Mouse (Mus musculus) erythroid progenitor cell, adult 5-6 weeks (primary cell): ENCODE measurements around the gene Ifi27. TPM values are rescaled to one million over a fixed set of nuclear protein-coding genes. Genes with fewer than 3 reads are reported as not detected.
A peak's percentile ranks its signal among the peaks of the same experiment; 100 is the strongest.

ENCODE experiments used
- ATAC-seq: replicated peaks from 2 replicates; pipeline ENCODE4 v1.8.0; 2016; ENCODE audit warnings: moderate number of reproducible peaks, mild to moderate bottlenecking, moderate TSS enrichment, inconsistent platforms; ENCODE audit not compliant: poor library complexity, low FRiP score, severe bottlenecking
- total RNA-seq, 2 experiments: library from RNA; stranded (forward) in 1 of 2; stranded (reverse) in 1 of 2; fragments of 150-400 nt in 1 of 2; fragments of 186-747, 209-891 nt in 1 of 2; gene quantifications; 2 replicates each; pipeline versions ENCODE4 v1.2.3 to v1.2.4; 2015 to 2017; ENCODE audit warnings: low replicate concordance in 2 of 2

Ifi27 gene
- total RNA-seq (2015; ENCODE audit: low replicate concordance) (129 and 139 TPM in 2 replicates), total RNA-seq (2017; ENCODE audit: low replicate concordance) (33.1 and 75.9 TPM in 2 replicates)

DNA sequence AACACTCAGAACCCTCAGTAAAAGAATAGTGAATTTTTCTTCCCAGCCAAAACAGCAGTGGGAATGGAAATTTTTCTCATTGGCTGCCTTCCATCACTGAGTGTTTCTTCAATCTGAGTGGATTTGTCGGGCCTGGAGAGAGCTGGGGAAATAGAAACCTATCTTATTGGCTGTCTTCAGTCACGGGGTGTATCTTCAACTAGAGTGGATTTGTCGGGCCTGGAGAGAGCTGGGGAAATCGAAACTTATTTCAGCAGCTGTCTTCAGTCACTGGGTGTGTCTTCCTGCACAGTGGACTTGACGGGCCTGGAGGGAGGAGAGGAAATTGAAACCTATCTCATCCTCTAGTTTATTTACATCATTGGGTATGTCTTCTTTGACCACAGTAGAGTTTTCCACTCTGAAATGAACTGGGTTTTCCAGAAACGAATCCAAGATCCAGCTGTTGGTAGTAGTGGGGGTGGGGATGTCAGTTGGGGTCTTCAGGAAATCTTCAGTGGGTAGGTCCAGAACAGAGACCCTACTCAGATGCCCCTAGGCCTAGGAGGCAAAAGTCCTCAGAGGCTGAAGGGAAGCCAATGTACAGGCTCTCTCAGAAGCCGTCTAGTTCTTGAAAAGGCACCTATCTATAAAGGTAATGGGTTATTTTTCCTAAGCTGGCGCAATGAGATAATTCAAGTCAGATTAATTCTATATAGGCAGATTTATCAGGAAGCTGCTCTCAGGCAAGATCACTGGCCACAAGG, at the start of gene Ifi27:
Gene Ifi27, plus strand, starts transcription at position 226 of the 746 bp plus-strand sequence.
- peak; percentile 96 for ATAC-seq

GRCm38 (mm10) chr12:103388505-103389347, 45.3 kb upstream of the Ifi27 start, which contains the start of gene Otub2:
TSS of gene Otub2 (plus strand) at chr12:103388682.
- ATAC-seq = peak; percentile 90

DNA sequence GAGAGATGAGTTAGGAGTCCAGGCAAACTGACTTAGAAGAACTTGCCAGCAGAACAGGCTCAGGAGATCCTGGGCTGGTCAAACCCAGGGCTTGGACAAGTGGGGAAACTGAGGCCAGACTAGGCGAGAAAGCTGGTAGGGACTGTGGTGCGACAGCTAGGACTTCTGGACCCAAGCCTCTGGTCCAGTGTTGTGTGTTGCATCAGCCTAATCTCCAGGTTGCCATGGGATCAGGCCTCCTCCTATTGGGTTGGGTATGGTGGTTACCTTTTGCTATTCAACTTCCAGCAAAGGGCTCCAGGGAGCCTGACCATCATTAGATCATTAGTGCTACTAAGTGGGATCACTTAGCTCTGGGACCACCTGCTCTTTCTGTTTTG, 44.7 kb upstream of the Ifi27 start:
- ATAC-seq = peak; percentile 57

DNA sequence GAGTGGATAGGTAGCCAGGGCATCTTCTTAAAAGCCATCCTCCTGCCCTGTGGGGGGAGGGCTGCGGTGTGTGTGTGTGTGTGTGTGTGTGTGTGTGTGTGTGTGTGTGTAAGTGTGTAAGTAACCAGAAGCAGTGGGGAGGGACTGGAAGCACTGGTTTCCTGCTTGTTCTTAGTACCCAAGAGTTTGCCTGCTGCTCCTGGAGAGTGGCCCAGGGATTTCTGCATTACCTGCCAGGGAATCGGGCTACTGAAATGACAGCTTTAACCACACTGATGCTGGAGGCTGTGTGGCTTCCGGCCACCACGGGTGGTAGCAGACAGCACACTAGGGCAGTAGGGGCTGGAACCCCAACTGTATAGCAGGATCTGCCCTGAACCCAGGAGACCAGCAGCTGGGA, 44.0 kb upstream of the Ifi27 start:
- no peak for ATAC-seq

- ATAC-seq = no peak
Measured at GRCm38 (mm10) chr12:103391098-103391497, 42.9 kb upstream of the Ifi27 start.

DNA sequence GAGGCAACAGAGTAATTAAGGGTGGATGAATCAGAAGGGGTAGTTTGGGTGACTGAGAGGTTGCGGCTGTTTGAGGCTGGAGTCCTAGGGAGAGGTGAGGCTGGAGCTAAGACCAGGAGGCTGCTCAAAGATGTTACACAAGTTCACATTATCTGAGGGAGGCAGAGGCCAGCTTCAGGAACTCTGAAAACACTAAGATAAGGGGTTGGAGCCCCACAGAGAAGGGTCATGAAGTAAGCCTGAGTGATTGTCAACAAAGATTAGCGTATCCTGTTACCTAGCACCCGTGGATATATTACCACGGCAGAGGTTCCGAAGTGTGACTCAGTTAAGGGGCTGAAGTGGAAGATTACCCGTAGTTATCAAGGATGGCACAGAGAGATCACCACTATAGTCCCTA, 40.5 kb upstream of the Ifi27 start:
- ATAC-seq = peak; percentile 78

DNA sequence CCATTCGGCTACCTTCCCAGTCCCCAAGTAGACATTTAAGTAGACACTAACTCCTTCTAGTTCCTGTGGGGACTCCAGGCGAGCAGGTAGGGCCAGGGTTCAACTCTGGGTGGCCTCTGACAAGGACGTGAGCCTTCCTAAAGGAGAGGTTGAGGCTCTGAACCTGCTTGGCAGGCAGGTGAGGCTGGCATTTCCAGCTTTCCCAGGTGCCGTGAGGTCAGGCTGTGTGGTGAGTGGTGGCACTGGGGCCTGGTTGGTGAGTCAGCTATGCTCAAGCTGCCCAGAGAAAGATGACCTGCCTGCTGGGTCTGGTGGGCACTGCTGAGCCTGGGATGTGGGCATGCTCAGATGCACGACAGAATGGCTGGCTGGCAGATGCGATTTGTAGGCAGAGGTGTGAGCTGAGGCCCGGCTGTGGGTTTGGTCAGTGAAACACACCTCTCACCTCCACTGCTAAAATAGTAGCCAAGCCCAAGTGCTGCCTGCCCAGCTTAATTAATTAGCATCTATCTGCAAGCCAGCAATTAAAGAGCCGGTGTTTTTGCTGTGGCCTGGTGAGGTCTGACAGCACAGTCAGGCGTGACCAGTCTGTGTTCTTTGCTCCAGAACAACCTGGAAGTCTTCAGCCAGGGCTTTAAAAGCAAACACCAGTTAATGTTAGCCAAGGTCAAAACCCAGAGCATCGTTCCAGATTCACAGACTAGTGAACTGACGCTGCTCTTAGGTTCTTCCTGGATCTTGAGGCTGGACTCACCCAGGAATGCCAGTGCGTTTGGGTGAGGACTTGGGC, 38.3 kb upstream of the Ifi27 start:
- no peak for ATAC-seq

DNA sequence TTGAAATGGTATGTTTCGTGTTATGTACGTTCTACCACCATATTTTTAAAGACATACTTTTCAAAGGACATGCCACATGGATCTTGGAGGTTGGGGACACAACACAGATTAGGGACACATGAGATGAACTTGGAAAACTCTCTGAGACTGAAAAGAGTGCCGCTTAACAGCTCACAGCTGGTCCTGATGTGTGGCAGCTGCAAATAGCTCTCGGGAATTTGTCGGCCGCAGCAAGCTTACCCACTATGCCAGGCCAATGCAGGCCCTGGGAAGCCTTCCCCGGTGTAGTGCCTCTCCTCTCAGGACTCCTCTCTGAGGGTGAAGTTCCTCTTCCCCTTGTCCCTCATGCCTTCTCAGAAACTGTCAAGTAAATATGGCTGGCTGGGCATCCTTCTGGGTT, 37.3 kb upstream of the Ifi27 start:
- ATAC-seq = no peak

- no peak for ATAC-seq
Measured at GRCm38 (mm10) chr12:103404131-103404530, 29.9 kb upstream of the Ifi27 start.

- ATAC-seq = no peak
Measured at GRCm38 (mm10) chr12:103407720-103408119, 26.3 kb upstream of the Ifi27 start, which contains the start of gene 9330161L09Rik. TSS of gene 9330161L09Rik (minus strand) at chr12:103407820.

GRCm38 (mm10) chr12:103408144-103408543, 25.9 kb upstream of the Ifi27 start:
- no peak for ATAC-seq

DNA sequence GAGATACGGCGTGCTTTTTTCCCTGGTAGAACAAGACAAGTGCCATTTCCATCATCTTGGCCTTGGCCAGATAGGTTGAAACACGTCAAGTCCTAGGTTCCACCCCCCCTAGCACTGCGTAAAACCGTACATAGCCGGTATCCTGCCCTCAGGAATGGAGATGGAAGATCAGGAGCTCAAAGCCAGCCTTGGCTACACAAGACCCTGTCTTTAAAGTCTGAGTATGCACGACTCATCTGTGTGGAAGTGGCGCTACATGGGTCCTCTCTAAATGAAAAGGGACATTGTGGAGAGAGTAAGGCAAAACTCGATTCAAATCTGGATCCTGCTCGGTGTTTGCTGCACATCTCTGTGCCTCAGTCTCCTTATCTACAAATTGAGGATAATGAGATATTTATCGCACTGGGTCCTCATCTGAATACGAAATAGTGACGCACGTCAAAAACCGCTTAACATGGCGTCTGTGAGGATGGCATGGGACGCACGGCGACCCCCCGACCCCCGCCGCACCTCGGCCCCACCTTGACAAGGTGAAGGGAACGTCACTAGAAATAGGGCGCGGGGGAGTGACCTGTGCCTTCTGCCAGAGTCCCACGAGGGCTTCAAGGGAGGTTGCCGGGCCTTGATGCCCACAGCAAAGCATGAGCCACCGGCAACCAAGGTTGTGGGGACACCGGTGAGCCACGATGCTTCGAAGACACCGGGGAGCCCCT, 8.8 kb upstream of the Ifi27 start:
- ATAC-seq = peak; percentile 34; the same call in 1 of the 2 replicates

DNA sequence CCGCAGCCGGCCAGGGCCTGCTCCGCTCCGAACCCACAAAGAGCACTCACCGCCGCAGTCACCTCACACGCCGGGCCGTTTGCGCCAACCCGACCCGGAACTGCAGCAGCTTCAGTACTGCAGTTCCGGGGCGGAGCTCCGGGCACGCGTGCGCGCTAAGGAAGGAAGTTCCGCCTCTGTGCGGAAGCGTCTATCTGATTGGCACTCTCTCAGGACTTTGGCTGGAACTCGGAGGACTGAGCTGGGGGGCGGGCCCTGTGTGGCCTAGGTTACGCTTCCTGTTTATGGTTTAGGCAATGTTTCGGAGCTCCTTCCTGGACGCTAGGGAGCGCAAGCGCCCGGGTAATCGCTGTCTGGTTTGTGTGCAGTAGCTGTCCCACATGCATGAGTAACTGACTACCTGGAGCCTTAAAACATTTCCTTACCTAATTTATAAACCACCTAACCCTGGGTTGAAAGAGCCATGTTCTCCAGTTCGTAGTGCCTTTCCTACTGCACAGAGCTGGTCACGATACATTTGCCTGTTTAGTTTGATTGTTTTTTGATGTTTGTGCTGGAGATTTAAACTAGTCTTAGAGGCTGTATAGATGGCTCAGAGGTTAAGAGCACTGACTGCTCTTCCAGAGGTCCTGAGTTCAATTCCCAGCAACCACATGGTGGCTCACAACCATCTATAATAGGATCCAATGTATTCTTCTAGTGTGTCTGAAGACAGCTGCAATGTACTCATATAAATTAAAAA, 8.1 kb upstream of the Ifi27 start, which contains the start of gene Ddx24:
Gene Ddx24, minus strand, starts transcription at position 102 of the 742 bp plus-strand sequence.
- ATAC-seq = peak; percentile 99

DNA sequence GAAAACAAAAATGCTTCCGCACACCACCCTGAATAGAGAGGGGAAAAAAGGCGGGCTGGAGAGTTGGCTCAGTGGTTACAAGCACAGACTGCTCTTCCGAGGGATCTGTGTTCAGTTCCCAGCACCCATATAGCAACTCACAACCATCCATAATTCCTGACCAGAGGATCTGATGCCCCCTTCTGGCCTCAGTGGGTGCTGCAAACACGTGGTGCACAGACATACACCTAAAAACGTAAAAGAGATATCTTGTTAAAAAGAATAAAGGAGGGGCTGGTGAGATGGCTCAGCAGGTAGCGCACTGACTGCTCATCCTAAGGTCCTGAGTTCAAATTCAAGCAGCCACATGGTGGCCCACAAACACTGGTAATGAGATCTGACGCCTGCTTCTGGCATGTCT, 7.3 kb upstream of the Ifi27 start:
- ATAC-seq = no peak

- ATAC-seq = no peak
Measured at GRCm38 (mm10) chr12:103433430-103433829, 581 bp upstream of the Ifi27 start.

- no peak; the same call in 1 of the 2 replicates for ATAC-seq
Measured at GRCm38 (mm10) chr12:103434861-103435260, 850 bp downstream of the Ifi27 start.

- ATAC-seq = no peak
Measured at GRCm38 (mm10) chr12:103437601-103438000, 3.6 kb downstream of the Ifi27 start.

GRCm38 (mm10) chr12:103443524-103443923, 9.5 kb downstream of the Ifi27 start, which contains the start of gene Ifi27l2a:
TSS of gene Ifi27l2a (minus strand) at chr12:103443680.
- ATAC-seq = no peak
